Mouse (Mus musculus) E14TG2a.4 (cell line): ENCODE data around the gene Reps2.

Source experiments
- H3K27me3 ChIP-seq: 2 replicates; pipeline ENCODE4 v1.6.1; 2014; ENCODE audit warnings: low read length, control low read depth; ENCODE audit not compliant: insufficient read depth
- H3K36me3 ChIP-seq: 2 replicates; pipeline ENCODE4 v1.6.1; 2014; ENCODE audit warnings: low read length, control low read depth; ENCODE audit not compliant: insufficient read depth
- H3K4me1 ChIP-seq: replicated peaks from 2 replicates; pipeline ENCODE4 v1.6.1; 2014; ENCODE audit warnings: low read depth, low read length, control low read depth
- H3K4me3 ChIP-seq: replicated peaks from 2 replicates; pipeline ENCODE4 v1.5.1; 2014; ENCODE audit warnings: mild to moderate bottlenecking, low read length
- H3K9me3 ChIP-seq: 2 replicates; pipeline ENCODE4 v1.6.1; 2014; ENCODE audit warnings: low read length, control low read depth
- CTCF ChIP-seq: conservative IDR thresholded peaks from 2 replicates; pipeline ENCODE4 v1.5.1; 2014; ENCODE audit warnings: low read length
- NANOG ChIP-seq: IDR thresholded peaks from 2 replicates; pipeline ENCODE4 v1.6.1; 2014; ENCODE audit warnings: borderline replicate concordance, low read length, mixed read lengths
- POU5F1 ChIP-seq: IDR thresholded peaks from 2 replicates; pipeline ENCODE4 v1.6.1; 2014; ENCODE audit warnings: low read length, borderline replicate concordance

The Reps2 gene

GRCm38 (mm10) chrX:162643091-162643788 lies at the start of gene Reps2:
Reps2 (minus strand) TSS chrX:162643649.
- Histone ChIP-seq H3K9me3 (no peaks in the 10 kb centered on the region), H3K36me3 (no peaks in the 10 kb centered on the region), H3K27me3 (peaks cover 2% of the 10 kb centered on the region; the same call in 1 of the 2 replicates), H3K4me1 (no peaks in the 10 kb centered on the region), H3K4me3 (peak within 1 kb of the TSS; percentile 82)
- TF ChIP-seq CTCF (no peak), POU5F1 (no peak), NANOG (no peak)

- H3K9me3 ChIP-seq = no peaks in the 10 kb centered on the region
- no peak overlapping the region for H3K4me3 ChIP-seq
- H3K27me3 ChIP-seq = no peaks in the 10 kb centered on the region
- no peaks in the 10 kb centered on the region for H3K36me3 ChIP-seq
- H3K4me1 ChIP-seq = no peaks in the 10 kb centered on the region
- TF ChIP-seq CTCF (no peak), POU5F1 (no peak), NANOG (no peak)
Measured at GRCm38 (mm10) chrX:162691272-162691671, 47.8 kb upstream of the Reps2 start.

- H3K4me1 ChIP-seq = no peaks in the 10 kb centered on the region
Measured at GRCm38 (mm10) chrX:162685394-162685793, 41.9 kb upstream of the Reps2 start.

GRCm38 (mm10) chrX:162679506-162679905 lies 36.1 kb upstream of the Reps2 start:
- H3K4me3 ChIP-seq = no peak overlapping the region
- 0 out of 2 replicates have a peak, but pooled peaks cover 4% of the 10 kb centered on the region for H3K9me3 ChIP-seq
- no peaks in the 10 kb centered on the region for H3K36me3 ChIP-seq
- no peak for TF ChIP-seq NANOG
- no peak for TF ChIP-seq CTCF
- TF ChIP-seq POU5F1 = no peak
- no peaks in the 10 kb centered on the region for H3K27me3 ChIP-seq
- H3K4me1 ChIP-seq = no peaks in the 10 kb centered on the region

More at GRCm38 (mm10) chrX:162685394-162685793, 41.9 kb upstream of the Reps2 start:
- H3K27me3 ChIP-seq = no peaks in the 10 kb centered on the region
- TF ChIP-seq NANOG (no peak), POU5F1 (no peak), CTCF (no peak)
- no peaks in the 10 kb centered on the region for H3K36me3 ChIP-seq
- H3K9me3 ChIP-seq = 0 out of 2 replicates have a peak, but pooled peaks cover 4% of the 10 kb centered on the region
- H3K4me3 ChIP-seq = no peak overlapping the region

GRCm38 (mm10) chrX:162678820-162679219 lies 35.4 kb upstream of the Reps2 start:
- TF ChIP-seq CTCF (no peak), POU5F1 (no peak), NANOG (no peak)
- H3K4me1 ChIP-seq = no peaks in the 10 kb centered on the region
- H3K4me3 ChIP-seq = no peak overlapping the region
- 0 out of 2 replicates have a peak, but pooled peaks cover 4% of the 10 kb centered on the region for H3K9me3 ChIP-seq
- H3K27me3 ChIP-seq = no peaks in the 10 kb centered on the region
- no peaks in the 10 kb centered on the region for H3K36me3 ChIP-seq

- TF ChIP-seq NANOG (no peak), CTCF (no peak), POU5F1 (no peak)
- H3K4me1 ChIP-seq = no peaks in the 10 kb centered on the region
- no peaks in the 10 kb centered on the region for H3K27me3 ChIP-seq
- H3K4me3 ChIP-seq = no peak overlapping the region
- no peaks in the 10 kb centered on the region for H3K36me3 ChIP-seq
- no peaks in the 10 kb centered on the region for H3K9me3 ChIP-seq
Measured at GRCm38 (mm10) chrX:162666166-162666565, 22.7 kb upstream of the Reps2 start.

GRCm38 (mm10) chrX:162660182-162660581 lies 16.7 kb upstream of the Reps2 start:
- H3K9me3 ChIP-seq = no peaks in the 10 kb centered on the region
- H3K4me1 ChIP-seq = no peaks in the 10 kb centered on the region
- H3K4me3 ChIP-seq = no peak overlapping the region
- TF ChIP-seq POU5F1 = no peak
- no peak for TF ChIP-seq CTCF
- TF ChIP-seq NANOG = no peak
- H3K36me3 ChIP-seq = no peaks in the 10 kb centered on the region
- H3K27me3 ChIP-seq = no peaks in the 10 kb centered on the region

GRCm38 (mm10) chrX:162653518-162653917 lies 10.1 kb upstream of the Reps2 start:
- no peaks in the 10 kb centered on the region for H3K4me1 ChIP-seq
- TF ChIP-seq NANOG (no peak), CTCF (no peak), POU5F1 (no peak)
- no peaks in the 10 kb centered on the region for H3K36me3 ChIP-seq
- H3K9me3 ChIP-seq = no peaks in the 10 kb centered on the region
- no peak overlapping the region for H3K4me3 ChIP-seq
- no peaks in the 10 kb centered on the region for H3K27me3 ChIP-seq
